Mouse (Mus musculus): ENCODE results near the gene Card10.

GRCm38 (mm10) chr15:78773290-78773729 is 29.5 kb downstream of the Card10 start, which contains the start of gene Mfng:
- TF ChIP-seq CTCF (IDR thresholded peaks at IDR 0.05; ENCODE audit: extremely low read depth, insufficient read length, insufficient replicate concordance, low read depth, low read length) (no peak), POLR2A (IDR thresholded peaks at IDR 0.05; ENCODE audit: low read depth, low read length) (0 out of 2 replicates have a peak, but pooled peaks have one; percentile 24)

Measured in small intestine, adult 2 months (tissue).